Mouse (Mus musculus) granulocyte monocyte progenitor cell, adult 5-6 weeks (primary cell): Measurements from ENCODE around the gene Pecam1. TPM values are rescaled to one million over a fixed set of nuclear protein-coding genes. Genes with fewer than 3 reads are reported as not detected.

Source experiments
- ATAC-seq: replicated peaks from 2 replicates; pipeline ENCODE4 v1.8.0; 2016; ENCODE audit warnings: mild to moderate bottlenecking, moderate TSS enrichment, inconsistent platforms; ENCODE audit not compliant: poor library complexity, severe bottlenecking
- total RNA-seq, 2 experiments: library from RNA; stranded (forward) in 1 of 2; stranded (reverse) in 1 of 2; fragments of 200-712, 200-1000 nt in 1 of 2; fragments of >200 nt in 1 of 2; fragmentation: Nextera tagmentation in 1 of 2; gene quantifications; 2 replicates each; pipeline ENCODE4 v1.2.3; 2014 to 2017

Pecam1 gene
- total RNA-seq, 2 experiments from 2014 or later: 46.6 to 69.6 TPM

GRCm38 (mm10) chr11:106670266-106670665, 80.2 kb downstream of the Pecam1 start:
- no peak for ATAC-seq

- peak; percentile 41; the same call in 1 of the 2 replicates for ATAC-seq
These were observed 80.6 kb downstream of the Pecam1 start for GRCm38 (mm10) chr11:106669873-106670173.

- no peak for ATAC-seq
These were observed 81.1 kb downstream of the Pecam1 start for GRCm38 (mm10) chr11:106669102-106669872.

GRCm38 (mm10) chr11:106668336-106668735, 82.1 kb downstream of the Pecam1 start:
- no peak for ATAC-seq

- ATAC-seq: no peak
These were observed 82.6 kb downstream of the Pecam1 start for GRCm38 (mm10) chr11:106667855-106668254.

GRCm38 (mm10) chr11:106666470-106667107, 83.8 kb downstream of the Pecam1 start:
- ATAC-seq: no peak

- ATAC-seq: no peak
These were observed 84.6 kb downstream of the Pecam1 start for GRCm38 (mm10) chr11:106665841-106666240.

- no peak for ATAC-seq
These were observed 85.1 kb downstream of the Pecam1 start for GRCm38 (mm10) chr11:106665328-106665727.

GRCm38 (mm10) chr11:106664691-106665090, 85.7 kb downstream of the Pecam1 start:
- ATAC-seq: no peak

GRCm38 (mm10) chr11:106663838-106664237, 86.6 kb downstream of the Pecam1 start:
- ATAC-seq: no peak

- ATAC-seq: no peak
These were observed 87.6 kb downstream of the Pecam1 start for GRCm38 (mm10) chr11:106662634-106663407.

- ATAC-seq: peak; percentile 77
These were observed 89.9 kb downstream of the Pecam1 start for GRCm38 (mm10) chr11:106660453-106661081.

GRCm38 (mm10) chr11:106659598-106660295, 90.7 kb downstream of the Pecam1 start:
- ATAC-seq: no peak

- ATAC-seq: no peak
These were observed 92.2 kb downstream of the Pecam1 start for GRCm38 (mm10) chr11:106658051-106658880.

- ATAC-seq: peak; percentile 29; the same call in 1 of the 2 replicates
These were observed 93.4 kb downstream of the Pecam1 start for GRCm38 (mm10) chr11:106656896-106657498.

- ATAC-seq: peak; percentile 91
These were observed 102.1 kb downstream of the Pecam1 start for GRCm38 (mm10) chr11:106648347-106648746.

- ATAC-seq: no peak
These were observed 107.3 kb downstream of the Pecam1 start for GRCm38 (mm10) chr11:106642966-106643637.

GRCm38 (mm10) chr11:106641580-106641979, 108.8 kb downstream of the Pecam1 start:
- no peak for ATAC-seq
